Mouse (Mus musculus): ENCODE measurements at regions not wholly inside any gene's neighbourhood (a gene's known extent, or its start where the extent isn't known, plus 50 kb on each side); places are given as distances from the start of the nearest gene placed in this dataset.

- no peak overlapping the region for H3K4me2 ChIP-seq (ENCODE audit: low read depth, low read length)
- ATAC-seq (ENCODE audit: insufficient read depth, low read depth) (no peak), DNase-seq (ENCODE audit: low spot score) (no peak)
- no peak overlapping the region for H3K9ac ChIP-seq (replicated peaks; ENCODE audit: low read depth, low read length)
- H3K4me1 ChIP-seq (ENCODE audit: control insufficient read depth, insufficient read depth): no peaks in the 10 kb centered on the region
- WGBS: 66% methylated on average over 4 of the region's 4 CpGs
- no peak for TF ChIP-seq EP300 (IDR thresholded peaks at IDR 0.05; ENCODE audit: low read depth)
- TF ChIP-seq CTCF (IDR thresholded peaks at IDR 0.05; ENCODE audit: low read depth): no peak
- no peaks in the 10 kb centered on the region for H3K27me3 ChIP-seq (ENCODE audit: control insufficient read depth, insufficient read depth, low read length)
- H3K27ac ChIP-seq (ENCODE audit: low read depth): no peak overlapping the region
- no peaks in the 10 kb centered on the region for H3K36me3 ChIP-seq (replicated peaks; ENCODE audit: control insufficient read depth, insufficient read depth, low read length)
- no peaks in the 10 kb centered on the region for H3K9me3 ChIP-seq (replicated peaks; ENCODE audit: control insufficient read depth, low read length)
- H3K4me3 ChIP-seq (ENCODE audit: low read depth, low read length): no peak overlapping the region
Measured at GRCm38 (mm10) chr16:15220961-15221547, 96.2 kb upstream of the Gm21897 start.

GRCm38 (mm10) chr16:15237836-15238235 is 79.4 kb upstream of the Gm21897 start:
- Histone ChIP-seq H3K27me3 (ENCODE audit: control insufficient read depth, insufficient read depth, low read length) (no peaks in the 10 kb centered on the region), H3K27ac (ENCODE audit: low read depth) (no peak overlapping the region), H3K9me3 (replicated peaks; ENCODE audit: control insufficient read depth, low read length) (no peaks in the 10 kb centered on the region), H3K4me3 (ENCODE audit: low read depth, low read length) (no peak overlapping the region), H3K4me2 (ENCODE audit: low read depth, low read length) (no peak overlapping the region), H3K9ac (replicated peaks; ENCODE audit: low read depth, low read length) (no peak overlapping the region), H3K4me1 (ENCODE audit: control insufficient read depth, insufficient read depth) (no peaks in the 10 kb centered on the region), H3K36me3 (replicated peaks; ENCODE audit: control insufficient read depth, insufficient read depth, low read length) (no peaks in the 10 kb centered on the region)
- ATAC-seq (ENCODE audit: insufficient read depth, low read depth) (no peak), DNase-seq (ENCODE audit: low spot score) (no peak)
- TF ChIP-seq CTCF (IDR thresholded peaks at IDR 0.05; ENCODE audit: low read depth) (no peak), EP300 (IDR thresholded peaks at IDR 0.05; ENCODE audit: low read depth) (no peak)

- Histone ChIP-seq H3K4me3 (ENCODE audit: low read depth, low read length) (no peak overlapping the region), H3K4me2 (ENCODE audit: low read depth, low read length) (no peak overlapping the region), H3K4me1 (ENCODE audit: control insufficient read depth, insufficient read depth) (no peaks in the 10 kb centered on the region), H3K9ac (replicated peaks; ENCODE audit: low read depth, low read length) (no peak overlapping the region), H3K9me3 (replicated peaks; ENCODE audit: control insufficient read depth, low read length) (no peaks in the 10 kb centered on the region), H3K27me3 (ENCODE audit: control insufficient read depth, insufficient read depth, low read length) (no peaks in the 10 kb centered on the region), H3K27ac (ENCODE audit: low read depth) (no peak overlapping the region), H3K36me3 (replicated peaks; ENCODE audit: control insufficient read depth, insufficient read depth, low read length) (no peaks in the 10 kb centered on the region)
- TF ChIP-seq CTCF (IDR thresholded peaks at IDR 0.05; ENCODE audit: low read depth) (no peak), EP300 (IDR thresholded peaks at IDR 0.05; ENCODE audit: low read depth) (no peak)
- DNase-seq (ENCODE audit: low spot score) (no peak), ATAC-seq (ENCODE audit: insufficient read depth, low read depth) (no peak)
Measured at GRCm38 (mm10) chr16:15238449-15238848, 78.8 kb upstream of the Gm21897 start.

GRCm38 (mm10) chr16:15250186-15250585 is 67.1 kb upstream of the Gm21897 start:
- no peak overlapping the region for H3K4me3 ChIP-seq (ENCODE audit: low read depth, low read length)
- ATAC-seq (ENCODE audit: insufficient read depth, low read depth) (no peak), DNase-seq (ENCODE audit: low spot score) (no peak)
- no peak for TF ChIP-seq EP300 (IDR thresholded peaks at IDR 0.05; ENCODE audit: low read depth)
- TF ChIP-seq CTCF (IDR thresholded peaks at IDR 0.05; ENCODE audit: low read depth): no peak
- H3K9ac ChIP-seq (replicated peaks; ENCODE audit: low read depth, low read length): no peak overlapping the region
- H3K4me1 ChIP-seq (ENCODE audit: control insufficient read depth, insufficient read depth): no peaks in the 10 kb centered on the region
- H3K4me2 ChIP-seq (ENCODE audit: low read depth, low read length): no peak overlapping the region
- H3K36me3 ChIP-seq (replicated peaks; ENCODE audit: control insufficient read depth, insufficient read depth, low read length): no peaks in the 10 kb centered on the region
- H3K9me3 ChIP-seq (replicated peaks; ENCODE audit: control insufficient read depth, low read length): no peaks in the 10 kb centered on the region
- H3K27me3 ChIP-seq (ENCODE audit: control insufficient read depth, insufficient read depth, low read length): no peaks in the 10 kb centered on the region
- no peak overlapping the region for H3K27ac ChIP-seq (ENCODE audit: low read depth)

- Histone ChIP-seq H3K27ac (ENCODE audit: low read depth) (no peak overlapping the region), H3K36me3 (replicated peaks; ENCODE audit: control insufficient read depth, insufficient read depth, low read length) (no peaks in the 10 kb centered on the region), H3K27me3 (ENCODE audit: control insufficient read depth, insufficient read depth, low read length) (no peaks in the 10 kb centered on the region), H3K4me3 (ENCODE audit: low read depth, low read length) (no peak overlapping the region), H3K4me2 (ENCODE audit: low read depth, low read length) (no peak overlapping the region), H3K9ac (replicated peaks; ENCODE audit: low read depth, low read length) (no peak overlapping the region), H3K9me3 (replicated peaks; ENCODE audit: control insufficient read depth, low read length) (no peaks in the 10 kb centered on the region), H3K4me1 (ENCODE audit: control insufficient read depth, insufficient read depth) (no peaks in the 10 kb centered on the region)
- no peak for DNase-seq (ENCODE audit: low spot score)
- TF ChIP-seq EP300 (IDR thresholded peaks at IDR 0.05; ENCODE audit: low read depth) (no peak), CTCF (IDR thresholded peaks at IDR 0.05; ENCODE audit: low read depth) (no peak)
- no peak; the same call in 1 of the 2 replicates for ATAC-seq (ENCODE audit: insufficient read depth, low read depth)
- 33% methylated on average over 2 of the region's 2 CpGs for whole genome bisulfite sequencing
Measured at GRCm38 (mm10) chr16:15251686-15252085, 65.6 kb upstream of the Gm21897 start.

GRCm38 (mm10) chr16:15252666-15253347 is 64.5 kb upstream of the Gm21897 start:
- peak; percentile 36 for ATAC-seq (ENCODE audit: insufficient read depth, low read depth)
- H3K9me3 ChIP-seq (replicated peaks; ENCODE audit: control insufficient read depth, low read length): no peaks in the 10 kb centered on the region
- H3K9ac ChIP-seq (replicated peaks; ENCODE audit: low read depth, low read length): no peak overlapping the region
- H3K36me3 ChIP-seq (replicated peaks; ENCODE audit: control insufficient read depth, insufficient read depth, low read length): no peaks in the 10 kb centered on the region
- H3K27me3 ChIP-seq (ENCODE audit: control insufficient read depth, insufficient read depth, low read length): no peaks in the 10 kb centered on the region
- 60% methylated on average over 6 of the region's 6 CpGs for WGBS
- no peaks in the 10 kb centered on the region for H3K4me1 ChIP-seq (ENCODE audit: control insufficient read depth, insufficient read depth)
- TF ChIP-seq CTCF (IDR thresholded peaks at IDR 0.05; ENCODE audit: low read depth): no peak
- TF ChIP-seq EP300 (IDR thresholded peaks at IDR 0.05; ENCODE audit: low read depth): no peak
- no peak overlapping the region for H3K4me3 ChIP-seq (ENCODE audit: low read depth, low read length)
- H3K4me2 ChIP-seq (ENCODE audit: low read depth, low read length): no peak overlapping the region
- DNase-seq (ENCODE audit: low spot score): peak; percentile 30
- H3K27ac ChIP-seq (ENCODE audit: low read depth): peak overlapping the region; percentile 48
